Mouse (Mus musculus) hindlimb bud, embryonic 11.5 days (tissue): ENCODE results near the gene Defb23.

Source experiments
- DNase-seq: peaks from one replicate; pipeline ENCODE4 v3.0.0-alpha.2; 2012; ENCODE audit warnings: low read depth, low spot score; ENCODE audit errors: extremely low spot score

Gene Defb23

DNA sequence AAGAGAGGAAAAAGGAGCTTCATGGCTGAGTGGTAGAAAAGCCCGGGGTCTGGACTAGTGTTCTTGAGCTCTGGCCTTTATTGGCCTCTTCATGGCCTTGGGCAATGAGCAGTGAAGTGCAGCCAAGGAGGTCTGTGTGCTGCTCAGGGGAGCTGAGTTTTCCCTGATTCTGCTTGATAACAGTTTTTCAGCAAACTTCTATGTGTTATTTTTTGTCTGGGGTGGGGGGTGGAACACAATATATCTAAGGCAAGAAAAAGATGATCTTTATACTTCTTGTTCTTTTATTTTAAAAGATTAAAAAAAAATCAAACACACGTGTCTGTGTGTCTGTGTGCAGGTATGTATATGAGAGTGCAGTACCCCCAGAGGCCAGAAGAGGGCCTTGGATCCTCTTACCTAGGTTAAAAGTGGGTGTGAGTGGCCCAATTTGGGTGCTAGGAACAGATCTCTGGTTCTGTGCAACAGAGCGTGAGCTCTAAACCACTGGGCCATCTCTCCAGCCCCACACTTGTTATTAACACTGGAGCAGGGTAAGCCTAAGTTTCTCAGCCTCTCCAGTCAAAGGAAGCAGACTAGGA lies at the start of gene Defb23:
TSS of gene Defb23 (minus strand) at position 51 of the 581 bp plus-strand sequence.
- no peak for DNase-seq

DNA sequence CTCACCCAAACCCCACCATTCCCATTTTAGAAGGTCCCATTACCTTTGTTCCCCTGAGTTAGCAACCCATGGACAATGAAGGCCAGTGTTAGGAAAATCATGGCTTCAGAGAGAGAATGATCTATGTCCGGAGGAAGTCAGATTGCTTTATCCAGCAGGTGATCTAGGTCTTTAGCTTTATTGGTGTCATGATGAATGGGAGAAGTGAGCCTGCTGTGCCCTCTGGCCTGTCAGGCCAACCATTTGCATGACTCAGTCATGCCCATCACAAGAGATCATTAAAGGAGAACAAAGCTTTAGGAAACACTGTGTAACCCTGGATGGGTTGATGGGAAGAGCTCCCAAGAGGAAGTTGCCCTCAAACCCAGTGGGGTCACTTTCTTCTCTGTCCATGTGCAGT lies 47.2 kb upstream of the Defb23 start, which contains the start of gene Defb26:
TSS of gene Defb26 (minus strand) at position 101 of the 400 bp plus-strand sequence.
- no peak for DNase-seq

DNA sequence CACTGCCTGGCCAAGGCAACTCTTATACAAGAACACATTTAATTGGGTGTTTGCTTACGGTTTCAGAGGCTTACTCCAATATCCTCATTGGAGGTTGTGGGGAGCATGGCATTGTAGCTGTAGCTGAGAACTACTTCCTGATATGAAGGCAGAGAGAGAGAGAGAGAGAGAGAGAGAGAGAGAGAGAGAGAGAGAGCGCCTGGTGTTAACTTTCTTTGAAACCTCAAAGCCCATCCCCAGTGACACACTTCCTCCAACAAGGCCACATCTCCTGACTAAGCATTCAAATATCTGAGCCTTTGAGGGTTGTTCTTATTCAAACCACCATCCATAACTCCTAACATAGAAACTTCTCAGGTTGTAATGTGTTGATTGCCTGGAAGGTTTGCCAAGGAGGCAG lies 39.5 kb upstream of the Defb23 start:
- DNase-seq: no peak

DNA sequence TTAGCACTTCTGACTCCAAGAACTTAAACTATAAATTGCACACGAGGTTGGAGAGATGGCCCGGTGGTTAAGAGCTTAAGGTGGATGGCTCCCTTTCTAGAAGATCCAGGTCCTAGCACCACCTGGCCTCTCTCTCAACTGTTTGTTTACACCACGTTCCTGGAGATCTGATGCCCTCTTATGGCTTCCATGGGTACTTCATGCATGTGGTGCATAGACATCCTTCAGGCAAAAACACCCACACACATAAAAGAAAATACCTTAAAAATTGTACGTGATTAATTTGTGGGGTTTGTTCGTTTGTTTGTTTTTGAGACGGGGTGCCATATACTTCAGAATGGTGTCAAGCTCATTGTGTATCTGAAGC lies 36.4 kb upstream of the Defb23 start:
- DNase-seq: no peak

DNA sequence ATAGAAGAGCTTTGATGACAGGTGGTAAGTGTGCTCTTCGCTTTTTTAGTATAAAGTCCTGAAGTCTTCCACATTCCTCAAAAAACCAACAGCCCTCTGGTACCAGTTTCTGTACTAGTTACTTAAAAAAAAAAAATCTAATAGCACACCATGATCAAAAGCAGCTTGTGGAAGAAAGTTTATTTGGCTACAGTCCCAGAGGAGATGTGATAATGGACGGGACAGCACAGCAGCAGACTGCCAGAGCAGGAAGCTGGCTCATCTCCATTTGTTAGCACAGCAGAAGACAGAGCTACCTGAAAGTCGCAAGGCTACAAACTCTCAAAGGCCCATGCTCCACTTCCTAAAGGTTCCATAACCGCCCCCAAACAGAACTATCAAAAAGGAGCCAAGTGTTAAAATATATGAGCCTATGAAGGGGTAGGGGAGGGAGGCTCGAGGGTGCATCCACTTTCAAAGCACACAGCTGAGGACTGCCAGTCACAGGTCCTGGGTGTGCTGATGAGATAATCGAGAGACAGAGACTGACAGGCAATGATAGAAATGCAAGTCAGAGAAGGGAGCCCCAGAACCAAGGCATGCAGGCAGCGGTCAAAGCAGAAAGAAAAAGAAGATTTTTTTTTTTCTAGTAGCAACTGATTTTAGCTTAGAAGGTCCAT lies 35.9 kb upstream of the Defb23 start:
- no peak for DNase-seq

DNA sequence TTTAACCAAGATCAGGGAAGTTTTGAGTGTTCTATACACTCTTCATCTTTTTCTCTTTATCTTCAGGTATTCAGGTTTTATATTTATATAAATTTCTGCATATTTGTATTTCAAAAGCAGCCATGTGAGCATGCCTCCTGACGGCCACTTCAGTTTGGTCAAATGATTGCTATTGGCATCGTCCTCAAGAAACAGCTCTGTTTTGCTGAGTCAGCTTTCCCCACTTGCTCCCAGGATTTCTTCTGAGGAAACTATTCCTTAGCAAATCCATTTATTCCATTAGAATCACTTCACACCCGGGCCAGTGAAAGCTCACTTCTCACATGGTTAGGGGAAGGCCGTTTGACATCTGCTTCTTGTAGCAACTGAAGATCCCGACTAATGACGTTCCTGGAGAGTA lies 33.6 kb upstream of the Defb23 start:
- DNase-seq: no peak

DNA sequence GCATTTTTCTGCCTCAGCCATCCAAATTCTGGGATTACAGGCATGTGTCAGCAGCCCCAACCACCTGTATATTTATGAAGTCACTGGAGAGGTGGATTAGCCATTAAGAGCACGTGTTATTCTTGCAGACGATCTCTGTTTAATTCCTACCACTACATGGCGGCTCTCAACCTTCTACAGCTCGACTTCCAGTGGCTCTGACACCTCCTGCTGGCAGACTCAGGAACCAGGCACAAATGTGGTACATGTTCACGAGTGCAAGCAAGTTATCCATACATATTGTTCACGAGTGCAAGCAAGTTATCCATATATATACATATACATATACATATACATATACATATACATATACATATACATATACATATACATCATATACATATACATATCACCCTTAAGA lies 28.7 kb upstream of the Defb23 start:
- no peak for DNase-seq

DNA sequence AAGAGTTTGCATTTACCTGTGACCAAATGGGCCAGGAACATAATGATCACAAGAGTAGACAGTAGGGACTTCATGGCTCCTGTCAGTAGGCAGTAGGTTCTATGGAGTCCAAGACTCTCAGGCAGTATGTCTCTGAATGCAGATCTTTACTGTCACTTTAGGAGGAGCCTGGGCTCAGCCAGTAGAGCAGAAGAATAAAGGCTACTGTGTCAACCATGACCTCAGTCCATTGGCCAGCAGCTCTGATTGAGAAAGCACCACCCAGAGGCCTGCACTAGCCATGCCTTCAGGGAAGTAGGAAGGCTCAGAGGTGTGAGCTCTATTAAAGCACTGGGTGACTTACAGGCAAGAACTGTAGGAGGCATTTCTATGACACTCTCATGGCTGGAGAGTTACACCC lies 25.6 kb upstream of the Defb23 start, which contains the start of gene Defb22:
TSS of gene Defb22 (minus strand) at position 101 of the 400 bp plus-strand sequence.
- no peak for DNase-seq

DNA sequence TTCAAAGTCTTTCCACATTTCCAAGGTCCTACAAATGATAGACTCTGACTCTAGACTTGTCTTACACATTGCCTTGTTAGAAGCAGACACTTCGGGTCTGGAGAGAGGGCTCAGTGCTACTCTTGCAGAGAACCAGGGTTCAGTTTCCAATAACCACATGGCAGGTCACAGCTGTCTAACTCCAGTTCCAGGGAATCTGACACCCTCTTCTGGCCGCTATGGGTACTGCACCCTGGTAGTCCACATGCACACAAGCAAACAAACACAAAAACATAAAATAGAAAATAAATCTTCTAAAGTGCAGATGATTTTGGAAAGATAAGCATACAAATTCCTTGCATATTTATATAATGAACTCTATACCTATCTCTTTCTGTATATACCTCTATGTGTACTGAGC lies 22.6 kb upstream of the Defb23 start:
- no peak for DNase-seq

DNA sequence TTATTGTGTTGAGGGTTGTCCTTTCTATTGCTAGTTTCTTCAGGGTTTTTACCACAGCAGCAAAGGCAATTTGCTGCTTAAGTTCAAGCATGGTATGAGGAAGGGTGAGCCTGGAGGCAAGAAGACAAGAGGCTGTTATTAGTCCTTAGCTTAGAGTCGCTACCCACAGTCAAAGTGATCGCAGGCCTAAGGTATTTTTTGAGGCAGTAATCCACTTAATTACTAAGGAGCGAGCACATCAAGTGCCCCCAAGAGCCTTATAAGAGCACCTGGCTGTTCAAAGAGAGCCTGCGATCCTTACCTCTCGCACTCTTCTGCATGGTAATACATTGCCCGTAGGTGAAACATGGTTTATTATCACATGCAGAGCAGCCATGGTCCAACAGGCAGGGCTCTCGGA lies 17.3 kb upstream of the Defb23 start:
- no peak for DNase-seq

DNA sequence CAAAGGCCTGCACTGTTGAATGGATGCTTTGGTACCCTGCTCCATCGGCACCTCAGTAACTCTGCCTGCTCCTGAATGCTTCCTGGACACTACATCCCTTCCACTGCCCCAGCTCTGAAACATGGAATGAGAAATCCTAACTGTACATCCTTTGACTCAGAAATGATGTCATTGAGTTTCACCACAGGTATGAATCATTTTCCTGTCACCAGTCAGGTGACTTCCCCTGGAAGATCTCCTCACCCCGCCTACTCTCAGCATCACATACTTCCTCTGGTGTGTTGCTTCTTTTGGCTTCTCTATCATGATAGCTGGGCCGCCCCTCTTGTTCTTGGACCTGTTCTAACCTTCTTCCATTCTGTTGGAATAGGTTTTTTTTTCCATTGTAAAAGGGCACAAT lies 16.5 kb upstream of the Defb23 start:
- no peak for DNase-seq

DNA sequence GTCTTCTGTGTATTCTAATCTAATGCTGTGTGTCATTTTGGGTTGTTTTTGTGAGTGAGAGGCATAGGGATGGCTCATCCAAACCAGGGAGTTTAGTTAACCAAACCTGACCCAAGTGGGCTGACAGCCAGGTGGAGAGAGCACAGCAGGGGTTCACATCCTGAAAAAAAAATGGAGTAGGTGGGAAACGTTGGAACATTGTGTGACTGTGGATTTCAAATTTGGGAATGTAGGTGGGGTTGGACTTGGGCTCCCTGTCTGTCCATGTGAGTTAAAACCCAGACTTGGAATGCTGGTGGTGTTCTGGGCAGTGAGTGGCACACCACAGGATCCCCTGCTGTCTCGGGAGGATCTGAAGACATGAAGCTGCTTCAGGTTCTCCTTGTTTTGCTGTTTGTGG lies 12.3 kb upstream of the Defb23 start, which contains the start of gene Defb20:
TSS of gene Defb20 (plus strand) at position 301 of the 400 bp plus-strand sequence.
- DNase-seq: no peak

DNA sequence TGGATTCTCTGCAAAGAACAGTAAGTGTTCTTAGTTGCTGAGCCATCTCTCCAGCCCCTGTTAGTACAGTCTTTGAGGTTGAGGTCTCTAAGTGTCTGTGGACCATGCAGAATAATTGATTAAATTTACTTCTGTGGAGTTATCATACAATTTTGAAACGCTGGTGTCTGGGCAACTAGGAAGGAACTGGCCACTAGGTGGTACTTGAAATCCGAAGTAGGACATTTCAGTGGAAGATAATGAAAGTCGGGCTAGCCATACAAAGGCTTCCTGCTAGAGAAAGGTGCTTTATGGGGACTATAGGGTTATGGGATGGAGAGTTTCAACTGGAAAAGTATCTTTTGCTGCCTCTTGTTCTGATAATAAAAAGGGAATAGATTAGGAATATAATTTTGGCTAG lies 8.0 kb upstream of the Defb23 start:
- DNase-seq: no peak

DNA sequence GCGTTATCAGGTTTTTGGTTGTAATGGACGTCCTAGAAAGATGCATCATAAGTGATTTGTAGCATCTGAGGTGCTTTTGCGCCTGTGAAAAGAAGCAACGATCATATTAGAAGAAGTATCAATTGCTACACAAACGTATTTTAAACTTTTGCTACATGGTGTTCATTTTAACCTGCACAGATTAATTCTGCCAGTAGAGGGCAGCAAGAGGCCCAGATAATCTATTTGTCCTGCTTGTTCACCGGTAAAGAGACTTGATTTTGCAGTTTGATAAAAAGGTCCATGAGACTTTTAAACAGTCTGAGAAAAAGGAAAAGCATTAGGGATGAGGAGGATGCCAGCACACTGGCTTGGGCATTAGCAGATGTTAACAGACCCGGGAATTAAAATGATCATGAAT lies 6.6 kb upstream of the Defb23 start:
- DNase-seq: peak; percentile 18

DNA sequence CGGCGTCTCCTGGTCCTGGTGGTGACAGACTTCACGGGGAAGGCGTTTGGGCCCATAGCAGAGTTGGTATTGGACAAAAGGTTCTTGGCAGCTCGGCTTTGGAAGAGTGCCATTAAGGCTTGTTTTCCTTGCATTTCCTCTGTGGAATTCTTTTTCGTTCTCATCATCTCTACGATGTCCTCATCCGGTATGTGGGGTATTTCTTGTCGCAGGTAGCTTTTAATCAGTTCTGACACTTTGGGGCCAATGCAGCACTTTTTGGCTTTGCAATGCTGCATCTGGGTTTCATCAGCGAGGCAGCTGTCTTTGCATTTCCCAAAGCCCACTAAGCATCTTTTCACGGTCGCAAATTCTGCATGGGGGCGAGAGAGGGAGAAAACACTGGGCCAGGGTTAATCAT lies 5.2 kb downstream of the Defb23 start:
- no peak for DNase-seq

DNA sequence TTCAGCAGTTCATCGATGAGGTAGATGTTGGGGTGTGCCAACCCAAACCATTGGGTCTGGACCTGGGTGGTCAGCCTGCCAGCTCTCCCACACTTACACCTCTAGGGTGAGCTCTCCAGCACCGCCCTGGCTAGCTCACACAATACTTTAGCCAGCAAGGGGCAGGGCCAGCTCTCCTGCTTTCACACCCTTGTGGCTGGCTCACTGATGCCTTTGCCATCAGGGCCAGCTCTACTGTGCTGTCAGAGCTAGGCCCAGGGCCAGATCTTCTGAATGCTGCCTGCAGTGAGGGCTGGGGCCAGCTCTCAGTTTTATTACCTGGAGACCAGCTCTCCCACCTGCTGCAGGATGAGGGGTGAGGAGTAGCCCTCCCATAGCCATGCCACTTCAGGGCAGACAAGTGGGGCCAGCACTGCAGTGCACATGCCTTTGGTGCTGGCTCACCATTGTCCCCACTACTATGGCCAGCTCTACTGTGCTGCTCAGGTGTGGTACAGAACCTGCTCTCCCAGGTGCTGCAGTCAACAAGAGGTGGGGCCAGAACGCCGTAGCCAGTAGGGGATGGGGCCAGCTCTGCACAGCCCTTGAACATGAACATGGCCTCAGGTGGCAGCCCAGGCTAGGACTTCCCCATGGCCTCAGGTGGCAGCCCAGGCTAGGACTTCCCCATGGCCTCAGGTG lies 12.2 kb downstream of the Defb23 start:
- no peak for DNase-seq

DNA sequence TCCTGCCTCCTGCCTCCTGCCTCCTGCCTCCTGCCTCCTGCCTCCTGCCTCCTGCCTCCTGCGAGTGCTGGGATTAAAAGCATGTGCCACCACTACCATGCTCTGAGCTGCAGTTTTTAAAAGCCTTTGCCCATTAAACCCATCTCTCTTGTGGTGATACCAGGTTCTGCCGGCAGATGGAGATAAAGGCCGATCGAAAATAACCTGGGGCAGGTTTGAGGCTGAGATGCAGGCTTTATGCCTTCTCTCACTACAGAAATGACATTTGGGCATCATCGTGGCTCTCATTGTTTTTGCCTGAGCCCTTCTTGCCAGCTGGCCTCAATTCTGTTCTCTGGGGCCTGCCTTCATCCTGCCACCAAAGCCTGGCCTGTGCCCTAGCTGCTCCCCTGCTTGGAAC lies 14.2 kb downstream of the Defb23 start:
- peak; percentile 49 for DNase-seq

DNA sequence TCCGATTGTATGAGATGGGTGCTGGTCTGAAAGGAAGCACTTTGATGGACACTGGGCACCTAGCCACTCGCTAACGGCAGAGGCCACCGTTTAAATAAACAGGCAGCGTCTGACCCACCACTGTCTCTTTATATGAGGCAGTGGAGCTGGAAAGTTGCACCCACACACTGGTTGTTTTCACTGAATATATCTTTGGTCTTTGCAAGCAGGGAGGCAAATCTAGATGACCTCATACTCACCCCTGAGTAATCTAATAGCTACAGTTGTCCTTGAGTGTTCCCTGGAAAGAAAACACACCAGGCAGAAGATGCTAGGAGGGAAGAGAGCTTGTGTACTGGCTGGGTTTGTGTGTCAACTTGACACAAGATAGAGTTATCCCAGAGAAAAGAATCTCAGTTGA lies 17.0 kb downstream of the Defb23 start:
- no peak for DNase-seq

DNA sequence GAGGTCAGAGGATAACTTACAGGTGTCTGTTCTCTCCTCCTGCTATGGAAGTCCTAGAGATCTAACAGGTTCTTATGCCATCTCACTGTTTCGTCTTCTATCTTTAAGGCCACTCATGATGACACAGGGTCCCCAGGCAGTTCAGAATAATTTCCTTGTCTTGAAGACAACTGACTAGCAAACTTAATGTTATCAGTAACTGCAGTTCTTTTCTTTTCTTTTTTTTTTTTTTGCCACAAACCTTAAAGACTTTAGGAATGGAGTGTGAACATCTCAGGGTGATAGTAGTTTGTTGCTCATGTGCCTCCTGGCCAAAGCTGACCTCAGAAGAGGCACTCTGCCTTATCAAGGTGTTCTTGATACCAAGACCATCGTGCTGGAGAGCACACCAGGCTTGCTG lies 17.8 kb downstream of the Defb23 start:
- no peak for DNase-seq

DNA sequence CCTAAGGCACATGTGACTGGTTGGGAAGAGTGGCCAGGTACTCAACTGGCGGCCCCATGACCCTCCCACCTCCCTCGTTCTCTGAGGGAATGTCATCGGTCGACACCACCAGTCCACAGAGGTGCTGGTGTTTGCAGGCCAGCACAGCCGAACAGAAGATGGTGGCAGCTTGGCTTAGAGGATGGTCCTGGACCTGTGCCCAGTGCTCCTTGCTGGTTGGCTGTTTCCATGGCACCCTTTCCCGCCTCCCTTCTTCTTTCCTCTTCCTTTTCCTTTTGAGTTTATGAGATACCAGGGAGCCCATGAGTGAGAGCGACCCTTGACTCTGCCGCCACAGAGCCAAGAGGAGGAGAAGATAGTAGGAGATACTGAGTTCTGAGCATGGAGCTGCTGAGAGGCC lies 21.1 kb downstream of the Defb23 start:
- DNase-seq: no peak

DNA sequence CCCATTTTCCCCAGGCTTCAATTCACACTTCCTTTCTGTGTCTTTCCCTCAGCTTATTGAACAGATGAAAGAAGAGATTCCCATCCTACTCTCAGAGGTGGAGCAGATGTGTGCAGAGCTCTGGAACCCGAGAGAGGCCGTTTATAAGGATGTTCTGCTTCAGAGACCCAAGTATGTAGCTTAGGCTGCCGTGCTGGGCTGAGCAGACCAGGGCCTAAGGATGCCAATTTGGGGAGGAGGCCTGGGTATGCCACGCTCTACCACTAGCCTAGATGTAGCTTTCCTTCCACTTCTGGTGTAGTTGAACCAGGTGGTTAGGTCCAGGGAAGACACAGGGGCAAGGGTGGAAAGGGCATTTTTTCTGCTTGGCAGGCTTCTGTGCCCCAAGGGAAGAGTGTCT lies 22.1 kb downstream of the Defb23 start:
- no peak for DNase-seq

DNA sequence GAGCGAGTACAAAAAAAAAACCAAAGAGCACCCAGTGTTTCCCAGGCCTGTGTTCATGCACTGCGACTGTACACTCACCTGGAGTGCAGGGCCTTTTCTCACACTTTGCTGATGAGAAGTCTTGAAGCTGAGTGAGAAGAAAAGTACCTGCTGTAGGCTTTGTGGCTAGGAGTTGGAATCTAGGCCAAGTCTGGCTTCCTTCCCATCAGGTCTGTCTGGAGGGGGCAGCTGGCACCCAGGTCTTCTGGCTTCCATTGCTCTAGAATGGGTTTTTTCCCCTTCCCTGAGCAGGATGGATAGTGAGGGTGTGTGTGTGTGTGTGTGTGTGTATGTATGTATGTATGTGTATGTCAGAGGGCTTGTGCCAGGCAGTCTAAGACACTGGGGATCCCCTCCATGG lies 24.6 kb downstream of the Defb23 start:
- DNase-seq: no peak
